Mouse (Mus musculus): ENCODE results near the gene Tmem38b. TPM values are rescaled to one million over a fixed set of nuclear protein-coding genes. Genes with fewer than 3 reads are reported as not detected.

The Tmem38b gene
- polyA plus RNA-seq, 1 experiment from 2014 or later: 15.2 TPM

DNA sequence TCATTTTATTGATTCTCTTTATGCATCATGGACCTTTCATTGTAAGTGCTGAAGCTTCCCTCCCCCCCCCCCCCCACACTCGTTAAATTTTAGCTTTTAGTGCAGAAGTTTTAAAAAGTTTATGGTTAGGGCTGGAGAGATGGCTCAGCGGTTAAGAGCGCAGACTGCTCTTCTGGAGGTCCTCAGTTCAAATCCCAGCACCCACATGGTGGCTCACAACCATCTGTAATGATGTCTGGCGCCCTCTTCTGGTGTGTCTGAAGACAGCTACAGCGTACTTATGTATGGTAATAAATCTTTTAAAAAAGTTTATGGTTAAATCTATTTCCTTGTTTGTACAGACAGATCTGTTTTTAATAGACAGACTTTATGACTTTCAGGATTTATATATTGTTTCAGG lies 2.0 kb downstream of the Tmem38b start:
- no peaks in the 10 kb centered on the region for H3K9me3 ChIP-seq (ENCODE audit: low read length)
- no peak overlapping the region for H3K4me3 ChIP-seq (ENCODE audit: low read depth, low read length)
- ATAC-seq: no peak
- H3K27ac ChIP-seq (ENCODE audit: low read depth): no peak overlapping the region
- DNase-seq: no peak
- H3K4me2 ChIP-seq (ENCODE audit: low read depth, low read length): no peak overlapping the region
- TF ChIP-seq CTCF (IDR thresholded peaks at IDR 0.05; ENCODE audit: low read depth): 0 out of 2 replicates have a peak, but pooled peaks have one; percentile 19
- no peak for TF ChIP-seq EP300 (IDR thresholded peaks at IDR 0.05; ENCODE audit: low read depth)
- 75% methylated on average over 5 of the region's 5 CpGs for WGBS (ENCODE audit: insufficient replicate concordance)
- H3K27me3 ChIP-seq (ENCODE audit: insufficient read depth, low read length): no peaks in the 10 kb centered on the region
- H3K4me1 ChIP-seq (ENCODE audit: insufficient read depth): peaks cover 31% of the 10 kb centered on the region
- no peak overlapping the region for H3K9ac ChIP-seq (replicated peaks)
- H3K36me3 ChIP-seq (replicated peaks; ENCODE audit: insufficient read depth, low read length): no peaks in the 10 kb centered on the region

DNA sequence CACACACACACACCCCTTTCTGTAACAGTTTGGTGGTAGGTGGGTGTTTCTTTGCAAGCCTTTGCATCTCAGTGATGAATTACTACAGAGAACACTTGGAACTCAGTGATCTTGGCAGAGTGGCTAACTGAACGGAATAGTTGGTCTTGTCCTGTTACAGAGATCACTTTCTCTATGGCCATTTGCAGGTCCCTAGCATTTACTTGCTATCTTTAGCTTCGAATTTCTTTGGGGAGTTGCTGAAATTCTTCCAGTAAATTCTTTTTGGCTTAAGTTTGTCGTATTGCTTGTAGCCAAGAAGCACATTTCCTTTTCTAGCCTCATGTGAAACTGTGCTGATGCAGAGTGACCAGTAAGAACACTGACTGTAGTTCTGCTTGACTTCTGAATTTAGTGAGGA lies 3.1 kb downstream of the Tmem38b start:
- Histone ChIP-seq H3K27ac (ENCODE audit: low read depth) (no peak overlapping the region), H3K9me3 (ENCODE audit: low read length) (no peaks in the 10 kb centered on the region), H3K36me3 (replicated peaks; ENCODE audit: insufficient read depth, low read length) (no peaks in the 10 kb centered on the region), H3K9ac (replicated peaks) (no peak overlapping the region), H3K4me1 (ENCODE audit: insufficient read depth) (peaks cover 28% of the 10 kb centered on the region), H3K4me2 (ENCODE audit: low read depth, low read length) (no peak overlapping the region), H3K4me3 (ENCODE audit: low read depth, low read length) (no peak overlapping the region), H3K27me3 (ENCODE audit: insufficient read depth, low read length) (no peaks in the 10 kb centered on the region)
- TF ChIP-seq EP300 (IDR thresholded peaks at IDR 0.05; ENCODE audit: low read depth): no peak
- TF ChIP-seq CTCF (IDR thresholded peaks at IDR 0.05; ENCODE audit: low read depth): no peak
- ATAC-seq (no peak), DNase-seq (no peak)
- WGBS (ENCODE audit: insufficient replicate concordance): 69% methylated on average over 3 of the region's 3 CpGs

DNA sequence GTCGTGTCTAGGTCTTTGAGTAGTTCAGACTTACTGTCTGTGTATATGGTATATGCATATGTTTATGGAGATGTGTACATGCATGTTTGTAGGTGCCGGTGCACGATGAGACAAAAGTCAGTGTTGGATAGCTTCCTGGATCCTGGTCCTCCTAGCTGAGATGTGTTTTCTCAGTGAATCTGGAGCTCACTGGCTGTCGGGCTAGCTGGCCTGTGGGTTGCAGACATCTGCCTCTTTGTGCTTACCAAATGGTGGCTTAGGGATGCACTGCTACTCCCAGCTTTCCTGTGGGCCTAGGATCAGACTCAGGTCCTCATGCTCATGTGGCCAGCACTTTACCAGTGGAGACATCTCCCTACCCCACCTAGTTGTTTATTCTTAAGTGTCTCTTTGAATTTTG lies 4.2 kb downstream of the Tmem38b start:
- ATAC-seq: no peak
- H3K4me2 ChIP-seq (ENCODE audit: low read depth, low read length): no peak overlapping the region
- no peak overlapping the region for H3K4me3 ChIP-seq (ENCODE audit: low read depth, low read length)
- H3K36me3 ChIP-seq (replicated peaks; ENCODE audit: insufficient read depth, low read length): no peaks in the 10 kb centered on the region
- no peaks in the 10 kb centered on the region for H3K9me3 ChIP-seq (ENCODE audit: low read length)
- no peaks in the 10 kb centered on the region for H3K27me3 ChIP-seq (ENCODE audit: insufficient read depth, low read length)
- peaks cover 18% of the 10 kb centered on the region for H3K4me1 ChIP-seq (ENCODE audit: insufficient read depth)
- no peak overlapping the region for H3K27ac ChIP-seq (ENCODE audit: low read depth)
- H3K9ac ChIP-seq (replicated peaks): no peak overlapping the region
- 77% methylated on average over 4 of the region's 4 CpGs for WGBS (ENCODE audit: insufficient replicate concordance)
- TF ChIP-seq CTCF (IDR thresholded peaks at IDR 0.05; ENCODE audit: low read depth) (no peak), EP300 (IDR thresholded peaks at IDR 0.05; ENCODE audit: low read depth) (no peak)
- no peak for DNase-seq

GRCm38 (mm10) chr4:53830579-53830978 lies 4.7 kb downstream of the Tmem38b start:
- Histone ChIP-seq H3K4me1 (ENCODE audit: insufficient read depth) (peaks cover 17% of the 10 kb centered on the region), H3K27ac (ENCODE audit: low read depth) (0 out of 2 replicates have a peak overlapping the region, but pooled peaks have one; percentile 51), H3K27me3 (ENCODE audit: insufficient read depth, low read length) (no peaks in the 10 kb centered on the region), H3K36me3 (replicated peaks; ENCODE audit: insufficient read depth, low read length) (no peaks in the 10 kb centered on the region), H3K9ac (replicated peaks) (no peak overlapping the region), H3K9me3 (ENCODE audit: low read length) (no peaks in the 10 kb centered on the region), H3K4me2 (ENCODE audit: low read depth, low read length) (peak overlapping the region; percentile 19; the same call in 1 of the 2 replicates), H3K4me3 (ENCODE audit: low read depth, low read length) (no peak overlapping the region)
- whole genome bisulfite sequencing (ENCODE audit: insufficient replicate concordance): 53% methylated on average over 2 of the region's 2 CpGs
- ATAC-seq (no peak), DNase-seq (no peak)
- no peak for TF ChIP-seq CTCF (IDR thresholded peaks at IDR 0.05; ENCODE audit: low read depth)
- TF ChIP-seq EP300 (IDR thresholded peaks at IDR 0.05; ENCODE audit: low read depth): no peak

DNA sequence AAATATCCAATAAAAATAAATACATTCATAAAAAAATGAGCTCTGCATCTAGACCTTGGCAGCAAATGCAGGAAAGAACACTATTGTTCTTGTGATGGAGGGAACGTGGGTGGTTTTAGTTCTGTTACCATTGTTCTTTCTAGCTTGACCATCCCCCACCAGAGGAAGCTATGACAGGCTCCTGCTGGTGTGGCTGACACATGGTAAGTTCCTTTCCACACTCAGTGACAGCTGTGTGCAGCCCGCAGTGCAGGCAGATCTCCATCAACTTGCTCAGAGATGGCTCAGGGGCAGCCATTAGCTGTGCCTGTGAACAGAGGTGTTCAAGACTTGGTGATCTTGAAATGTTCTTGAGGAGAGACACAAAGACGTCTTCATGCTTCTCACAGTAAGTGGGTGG lies 6.5 kb downstream of the Tmem38b start:
- ATAC-seq (no peak), DNase-seq (no peak)
- H3K9me3 ChIP-seq (ENCODE audit: low read length): no peaks in the 10 kb centered on the region
- H3K27ac ChIP-seq (ENCODE audit: low read depth): no peak overlapping the region
- 49% methylated on average over 3 of the region's 3 CpGs for WGBS (ENCODE audit: insufficient replicate concordance)
- H3K4me3 ChIP-seq (ENCODE audit: low read depth, low read length): no peak overlapping the region
- peaks cover 17% of the 10 kb centered on the region for H3K4me1 ChIP-seq (ENCODE audit: insufficient read depth)
- TF ChIP-seq EP300 (IDR thresholded peaks at IDR 0.05; ENCODE audit: low read depth): no peak
- no peak for TF ChIP-seq CTCF (IDR thresholded peaks at IDR 0.05; ENCODE audit: low read depth)
- H3K9ac ChIP-seq (replicated peaks): no peak overlapping the region
- H3K27me3 ChIP-seq (ENCODE audit: insufficient read depth, low read length): no peaks in the 10 kb centered on the region
- no peak overlapping the region for H3K4me2 ChIP-seq (ENCODE audit: low read depth, low read length)
- H3K36me3 ChIP-seq (replicated peaks; ENCODE audit: insufficient read depth, low read length): no peaks in the 10 kb centered on the region

GRCm38 (mm10) chr4:53836978-53837377 lies 11.1 kb downstream of the Tmem38b start:
- DNase-seq (no peak), ATAC-seq (no peak)
- no peaks in the 10 kb centered on the region for H3K4me1 ChIP-seq (ENCODE audit: insufficient read depth)
- no peak overlapping the region for H3K27ac ChIP-seq (ENCODE audit: low read depth)
- H3K27me3 ChIP-seq (ENCODE audit: insufficient read depth, low read length): no peaks in the 10 kb centered on the region
- no peak overlapping the region for H3K4me2 ChIP-seq (ENCODE audit: low read depth, low read length)
- H3K9me3 ChIP-seq (ENCODE audit: low read length): no peaks in the 10 kb centered on the region
- no peak for TF ChIP-seq EP300 (IDR thresholded peaks at IDR 0.05; ENCODE audit: low read depth)
- no peak overlapping the region for H3K4me3 ChIP-seq (ENCODE audit: low read depth, low read length)
- H3K36me3 ChIP-seq (replicated peaks; ENCODE audit: insufficient read depth, low read length): 0 out of 2 replicates have a peak, but pooled peaks cover 3% of the 10 kb centered on the region
- WGBS (ENCODE audit: insufficient replicate concordance): 41% methylated on average over 5 of the region's 5 CpGs
- no peak overlapping the region for H3K9ac ChIP-seq (replicated peaks)
